Mouse (Mus musculus): Measurements from ENCODE around the gene Tyw1.

Tyw1 gene

DNA sequence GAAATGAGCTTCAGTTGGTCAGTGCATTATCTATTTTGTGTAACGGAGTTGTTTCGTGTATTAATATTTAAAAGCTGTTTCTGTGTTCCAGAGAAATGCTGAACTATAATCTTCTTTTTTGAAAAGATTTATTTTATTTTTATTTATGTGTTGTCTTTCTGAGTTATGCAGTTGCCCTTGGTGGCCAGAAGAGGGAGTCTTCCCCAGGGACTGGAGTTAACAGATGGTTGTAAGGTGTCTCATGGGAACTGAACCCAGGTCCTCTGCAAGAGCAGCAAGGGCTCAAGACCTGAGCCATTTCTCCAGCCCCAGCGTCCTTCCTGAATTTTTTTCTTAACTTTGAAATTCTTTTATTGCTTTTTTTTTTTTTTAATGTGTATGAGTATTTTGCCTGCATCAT lies 59.5 kb downstream of the Tyw1 start:
- no peak for DNase-seq (ENCODE audit: low spot score in 2 of 2)

DNA sequence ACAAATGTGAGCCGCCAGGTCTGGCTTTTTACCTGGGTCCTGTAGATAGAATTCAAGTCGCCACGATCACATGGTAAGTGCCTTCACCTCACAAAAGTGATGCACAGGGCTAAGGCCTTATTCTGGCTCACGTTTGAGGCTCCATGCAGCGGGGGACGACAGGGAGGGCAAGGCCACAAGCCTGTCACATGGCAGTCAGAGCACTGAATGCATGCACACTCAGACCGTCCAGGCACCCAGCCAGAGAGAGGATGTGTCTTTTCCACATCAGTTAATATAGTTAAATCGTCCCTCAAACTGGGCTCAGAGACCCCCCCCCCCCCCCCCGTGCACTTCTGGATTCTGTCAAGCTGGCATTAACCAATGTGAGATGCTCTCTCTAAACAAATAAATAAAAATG lies 60.9 kb downstream of the Tyw1 start:
- DNase-seq (ENCODE audit: low spot score in 2 of 2): peak in 1 of 2 experiments; percentile 53

- no peak for DNase-seq (ENCODE audit: low spot score in 2 of 2)
Observed at GRCm38 (mm10) chr5:130319783-130320182, 64.4 kb downstream of the Tyw1 start.

DNA sequence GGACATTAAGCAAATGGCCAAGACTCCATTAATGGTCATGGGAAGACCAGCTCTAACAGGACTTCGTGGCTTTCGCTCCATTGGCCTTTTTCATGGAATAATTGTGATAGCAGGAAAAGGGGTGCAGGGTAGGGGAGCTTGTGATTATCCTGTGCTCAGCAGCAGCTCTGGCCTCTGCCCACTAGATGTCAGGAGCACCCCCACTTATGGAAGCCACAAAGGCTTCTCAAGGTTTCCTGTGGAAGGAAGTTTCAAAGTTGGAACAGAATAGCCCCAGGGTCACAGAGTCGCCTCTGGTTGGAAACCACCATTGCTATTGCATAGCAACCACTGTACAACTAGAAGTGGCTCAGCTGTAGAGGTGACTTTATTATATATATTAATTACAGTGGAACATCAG lies 65.1 kb downstream of the Tyw1 start:
- peak in 1 of 2 experiments; percentile 37 for DNase-seq (ENCODE audit: low spot score in 2 of 2)

- DNase-seq (ENCODE audit: low spot score in 2 of 2): no peak
Observed at GRCm38 (mm10) chr5:130325486-130325885, 70.1 kb downstream of the Tyw1 start.

DNA sequence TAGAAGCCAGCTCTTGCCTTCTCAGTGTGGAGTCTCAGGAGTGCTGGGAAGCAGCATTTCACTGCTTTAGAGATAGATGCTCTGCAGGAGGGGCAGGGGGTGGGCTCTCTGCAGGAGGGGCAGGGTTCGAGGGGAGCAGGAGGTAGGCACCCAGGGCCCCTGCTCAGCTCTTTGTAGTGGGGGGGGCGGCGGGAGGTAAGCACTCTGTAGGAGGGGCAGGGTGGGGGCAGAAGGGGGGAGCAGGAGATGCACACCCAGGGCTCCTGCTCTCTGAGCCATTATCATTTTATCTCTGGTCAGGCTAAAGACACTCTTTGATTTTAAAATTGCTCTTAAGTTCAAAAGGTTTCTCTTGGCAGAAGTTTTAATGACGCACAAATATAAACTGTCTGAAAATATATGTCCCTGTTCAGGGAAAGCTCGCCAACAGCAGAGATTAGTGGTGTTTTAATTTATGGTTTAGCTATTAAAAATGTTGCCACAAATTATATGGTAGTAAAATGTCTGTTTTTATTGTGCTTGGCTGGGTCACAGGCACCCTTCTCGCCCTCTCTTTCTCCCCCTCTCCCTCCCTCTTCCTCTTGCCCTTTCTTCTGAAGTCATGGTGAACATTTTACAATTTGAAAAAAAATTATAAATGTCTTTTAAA lies 72.3 kb downstream of the Tyw1 start:
- DNase-seq (ENCODE audit: low spot score in 2 of 2): no peak

- no peak for DNase-seq (ENCODE audit: low spot score in 2 of 2)
Observed at GRCm38 (mm10) chr5:130328366-130328765, 72.9 kb downstream of the Tyw1 start.

GRCm38 (mm10) chr5:130329889-130330288 lies 74.5 kb downstream of the Tyw1 start:
- DNase-seq (ENCODE audit: low spot score in 2 of 2): no peak

- DNase-seq (ENCODE audit: low spot score in 2 of 2): no peak
Observed at GRCm38 (mm10) chr5:130330801-130331200, 75.4 kb downstream of the Tyw1 start.

DNA sequence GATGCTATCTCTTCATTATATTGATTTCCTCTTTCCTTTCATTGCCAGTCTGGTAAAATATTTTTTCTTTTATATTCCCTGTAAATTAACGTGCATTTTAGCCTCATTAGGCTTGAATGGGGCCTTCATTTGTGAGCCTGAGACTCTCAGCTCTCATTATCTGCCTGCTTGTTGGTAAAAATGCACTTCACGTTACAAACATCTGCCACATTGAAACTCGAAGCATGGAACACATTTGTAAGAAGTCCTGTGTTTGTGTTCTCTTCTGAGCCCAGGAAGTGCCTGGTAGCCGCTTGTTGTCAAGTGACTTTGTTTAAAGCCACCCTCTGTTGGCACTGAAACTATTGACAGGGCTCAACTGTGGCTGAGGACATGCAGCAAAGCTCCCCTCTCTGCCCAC lies 75.8 kb downstream of the Tyw1 start:
- DNase-seq (ENCODE audit: low spot score in 2 of 2): no peak

DNA sequence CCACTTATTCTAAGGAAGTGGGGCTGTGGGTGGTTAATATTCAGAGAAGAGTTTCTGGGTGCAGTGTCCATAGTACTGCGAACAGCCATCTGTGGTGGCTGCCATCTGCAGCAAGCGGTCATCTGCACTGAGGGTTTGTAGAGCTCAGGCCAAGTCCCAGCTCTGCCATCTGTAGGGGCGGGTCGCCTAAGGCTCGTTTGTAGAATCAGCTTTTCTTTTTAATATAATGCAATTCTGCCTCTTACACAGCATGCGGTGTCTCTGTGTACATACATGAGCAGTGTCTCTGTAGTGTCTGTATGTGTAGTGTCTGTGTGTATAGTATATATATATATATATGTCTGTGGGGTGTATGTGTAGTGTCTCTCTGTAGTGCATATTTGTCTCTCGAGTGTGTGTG lies 78.1 kb downstream of the Tyw1 start:
- DNase-seq (ENCODE audit: low spot score in 2 of 2): peak in 1 of 2 experiments; percentile 34

DNA sequence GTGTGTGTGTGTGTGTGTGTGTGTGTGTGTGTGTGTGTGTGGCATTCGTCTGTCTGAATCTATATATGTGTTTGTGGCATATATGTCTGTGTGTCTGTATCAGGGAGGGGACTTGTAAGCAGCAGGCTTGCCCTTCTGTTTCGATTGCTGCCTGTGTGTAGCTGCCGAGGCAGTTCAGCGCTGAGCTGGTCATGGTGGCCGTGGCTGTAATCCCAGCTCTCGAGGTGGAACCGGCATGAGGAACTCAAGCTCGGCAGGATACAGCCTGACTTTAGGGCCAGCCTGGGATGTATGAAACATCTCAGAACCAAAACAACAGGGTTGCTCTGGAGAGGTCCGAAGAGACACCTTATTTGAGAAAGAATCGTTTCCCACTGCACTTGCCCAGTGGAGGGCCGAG lies 78.6 kb downstream of the Tyw1 start:
- DNase-seq (ENCODE audit: low spot score in 2 of 2): no peak

- no peak for DNase-seq (ENCODE audit: low spot score in 2 of 2)
Observed at GRCm38 (mm10) chr5:130335462-130335861, 80.0 kb downstream of the Tyw1 start.

DNA sequence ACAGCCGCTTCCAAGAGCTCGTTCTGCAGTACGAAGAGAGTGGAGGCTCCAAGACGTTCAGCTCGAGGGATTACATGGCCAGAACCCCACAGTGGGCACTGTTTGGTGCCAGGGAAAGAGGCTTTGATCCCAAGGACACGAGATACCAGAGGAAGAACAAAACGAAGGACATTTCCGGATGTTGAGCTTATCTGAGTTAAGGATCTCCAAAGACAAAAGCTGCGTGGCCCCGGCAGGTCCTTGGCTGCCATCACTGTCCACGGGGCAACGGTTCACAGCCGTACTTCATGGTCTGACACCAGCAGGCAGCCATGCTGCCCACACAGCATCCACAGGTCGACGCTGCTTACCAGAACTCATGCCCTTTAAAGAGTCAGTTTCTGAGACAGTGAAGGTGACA lies 85.2 kb downstream of the Tyw1 start:
- DNase-seq (ENCODE audit: low spot score in 2 of 2): no peak

GRCm38 (mm10) chr5:130344999-130345398 lies 89.6 kb downstream of the Tyw1 start:
- no peak for DNase-seq (ENCODE audit: low spot score in 2 of 2)

- DNase-seq (ENCODE audit: low spot score in 2 of 2): no peak
Observed at GRCm38 (mm10) chr5:130345871-130346270, 90.5 kb downstream of the Tyw1 start.

GRCm38 (mm10) chr5:130355223-130355622 lies 99.8 kb downstream of the Tyw1 start:
- DNase-seq (ENCODE audit: low spot score in 2 of 2): no peak

GRCm38 (mm10) chr5:130363111-130363510 lies 107.7 kb downstream of the Tyw1 start:
- DNase-seq (ENCODE audit: low spot score in 2 of 2): no peak

DNA sequence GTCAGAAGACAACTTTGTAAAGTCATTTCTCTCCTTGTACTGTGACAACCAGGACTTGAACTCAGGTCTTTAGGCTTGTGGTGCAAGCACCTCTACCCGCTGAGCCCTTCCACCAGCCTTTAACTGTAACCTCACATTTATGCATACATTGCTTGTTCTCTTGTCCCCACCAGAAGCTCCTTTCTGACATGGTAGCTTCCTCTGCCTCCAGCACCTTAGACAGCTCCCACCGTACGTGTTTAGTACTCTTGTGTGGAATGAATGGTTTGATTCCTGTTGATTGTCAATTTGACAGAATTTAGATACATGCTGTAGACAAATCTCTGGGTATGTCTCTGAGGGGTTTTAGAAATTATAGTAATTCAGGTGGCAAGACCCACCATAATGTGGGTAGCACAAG lies 108.4 kb downstream of the Tyw1 start:
- no peak for DNase-seq (ENCODE audit: low spot score in 2 of 2)

DNA sequence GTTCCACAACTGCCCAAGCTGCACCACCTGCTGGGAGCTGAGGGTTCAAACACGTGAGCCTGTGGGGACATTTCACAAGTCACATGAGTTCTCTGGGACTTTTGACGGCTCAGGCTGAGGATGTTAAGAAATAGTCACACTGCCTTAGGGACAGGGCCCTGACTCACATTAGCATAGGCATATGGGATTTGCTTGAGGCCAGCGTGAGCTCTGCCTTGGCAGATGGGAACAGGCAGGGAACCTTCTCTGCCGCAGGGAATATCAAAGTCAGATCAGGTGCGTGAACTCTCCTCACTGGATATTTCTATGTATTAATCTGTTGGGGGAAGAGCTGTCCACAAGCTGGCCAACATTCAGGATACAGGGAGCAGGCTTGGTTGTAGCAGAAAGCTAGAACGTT lies 112.8 kb downstream of the Tyw1 start:
- no peak for DNase-seq (ENCODE audit: low spot score in 2 of 2)

DNA sequence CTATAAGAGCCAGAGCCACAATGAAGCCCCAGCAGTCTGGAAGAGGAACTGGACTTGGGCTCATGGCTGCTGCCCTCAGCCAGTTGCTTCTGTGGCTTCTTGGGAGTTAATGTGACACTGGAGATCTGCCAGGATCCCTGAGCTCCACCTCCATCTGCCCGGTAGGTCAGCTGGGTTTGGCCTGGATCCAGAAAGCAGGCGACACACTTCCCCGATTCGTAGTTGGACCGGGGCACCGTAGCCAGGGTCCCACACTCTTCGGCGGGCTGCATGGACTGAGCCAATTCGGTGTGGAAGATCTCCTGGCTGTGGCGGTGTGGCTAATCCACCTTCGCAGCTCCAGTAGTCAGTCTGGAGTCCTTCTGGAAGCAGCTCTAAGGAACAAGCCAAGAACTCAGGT lies 113.8 kb downstream of the Tyw1 start, which contains the start of gene Caln1:
Gene Caln1 (plus strand): TSS at position 219 of the 400 bp plus-strand sequence.
- peak in 1 of 2 experiments; percentile 57 for DNase-seq (ENCODE audit: low spot score in 2 of 2)

GRCm38 (mm10) chr5:130375411-130375810 lies 120.0 kb downstream of the Tyw1 start:
- DNase-seq (ENCODE audit: low spot score in 2 of 2): no peak

GRCm38 (mm10) chr5:130384222-130384912 lies 128.9 kb downstream of the Tyw1 start, which contains the start of gene A330070K13Rik:
TSS of gene A330070K13Rik (minus strand) at chr5:130384631.
- DNase-seq (ENCODE audit: low spot score in 2 of 2): no peak

Data from cerebellum, postnatal 4 days (tissue).